Mouse (Mus musculus) heart, embryonic 14.5 days (tissue): Measurements from ENCODE around the gene Lrrc72. TPM values are rescaled to one million over a fixed set of nuclear protein-coding genes. Genes with fewer than 3 reads are reported as not detected.

Experiments used
- ATAC-seq: fragments of 200-750 bp; cut with Nextera tagmentation; 2 replicates; pipeline ENCODE4 v1.8.0; 2017; ENCODE audit warnings: low read depth, moderate TSS enrichment; ENCODE audit not compliant: insufficient number of reproducible peaks, insufficient read depth, low FRiP score
- H3K27ac ChIP-seq, 2 experiments: fragments of 200-500 bp in 1 of 2; fragments of 300-500 bp in 1 of 2; sonication (generic) in 1 of 2; replicated peaks in 1 of 2; 2 replicates each; pipeline ENCODE4 v1.5.1; 2012 to 2014; ENCODE audit warnings: low read depth in 2 of 2, low read length in 2 of 2, control low read depth in 1 of 2, mild to moderate bottlenecking in 1 of 2, mixed read lengths in 1 of 2; ENCODE audit not compliant: control insufficient read depth in 1 of 2, insufficient read depth in 1 of 2
- H3K27me3 ChIP-seq: fragments of 300-500 bp; sonication (generic); 2 replicates; pipeline ENCODE4 v1.6.1; 2014; ENCODE audit warnings: mild to moderate bottlenecking, low read length, control low read depth; ENCODE audit not compliant: control insufficient read depth, insufficient read depth
- H3K36me3 ChIP-seq: fragments of 300-500 bp; sonication (generic); 2 replicates; pipeline ENCODE4 v1.6.1; 2014; ENCODE audit warnings: mild to moderate bottlenecking, control low read depth, low read length, mixed read lengths; ENCODE audit not compliant: control insufficient read depth, insufficient read depth
- H3K4me1 ChIP-seq, 2 experiments: fragments of 200-500 bp in 1 of 2; fragments of 300-500 bp in 1 of 2; sonication (generic) in 1 of 2; 2 replicates each; pipeline ENCODE4 v1.6.1; 2012 to 2014; ENCODE audit warnings: low read length in 2 of 2, control low read depth in 1 of 2, mixed read lengths in 1 of 2; ENCODE audit not compliant: control insufficient read depth in 2 of 2, insufficient read depth in 2 of 2
- H3K4me2 ChIP-seq: fragments of 300-500 bp; sonication (generic); 2 replicates; pipeline ENCODE4 v1.6.1; 2014; ENCODE audit warnings: mild to moderate bottlenecking, low read length
- H3K4me3 ChIP-seq, 2 experiments: fragments of 200-500 bp in 1 of 2; fragments of 300-500 bp in 1 of 2; sonication (generic) in 1 of 2; 2 replicates each; pipeline ENCODE4 v1.5.1; 2012 to 2014; ENCODE audit warnings: low read length in 2 of 2, mild to moderate bottlenecking in 2 of 2, control low read depth in 1 of 2, low read depth in 1 of 2, moderate library complexity in 1 of 2; ENCODE audit not compliant: control insufficient read depth in 1 of 2, insufficient read depth in 1 of 2
- H3K9ac ChIP-seq: fragments of 300-500 bp; sonication (generic); 2 replicates; pipeline ENCODE4 v1.6.1; 2014; ENCODE audit warnings: mild to moderate bottlenecking, low read length
- H3K9me3 ChIP-seq: fragments of 300-500 bp; sonication (generic); 2 replicates; pipeline ENCODE4 v1.6.1; 2016; ENCODE audit warnings: low read length, control low read depth; ENCODE audit not compliant: control insufficient read depth
- WGBS: fragments of 180-500 bp; shearing (Covaris S2); extraction: QIAGEN DNeasy Blood & Tissue Kit; methylation state at CpG from one replicate; pipeline ENCODE4 v1.1.7; 2014; 5-methylcytosine and 5-hydroxymethylcytosine counted together
- polyA plus RNA-seq: library from polyadenylated mRNA; unstranded; fragments of >200 nt; fragmentation: Nextera tagmentation; extraction: Ambion mirVana; gene quantifications from 2 replicates; pipeline ENCODE4 v1.2.1, GENCODE M21; 2014

Lrrc72 gene
- polyA plus RNA-seq, 1 experiment from 2014 or later = not detected

- Histone ChIP-seq H3K4me1 (no peaks in the 10 kb centered on the region), H3K27me3 (no peaks in the 10 kb centered on the region), H3K4me2 (no peak overlapping the region), H3K4me3 (no peak overlapping the region), H3K36me3 (peaks cover 83% of the 10 kb centered on the region), H3K27ac (no peak overlapping the region), H3K9me3 (no peaks in the 10 kb centered on the region), H3K9ac (no peak overlapping the region)
- 90% methylated on average over 3 of the region's 3 CpGs for WGBS
- ATAC-seq = no peak
Measured at GRCm38 (mm10) chr12:36189610-36190009, 63.6 kb downstream of the Lrrc72 start.

- Histone ChIP-seq H3K4me1 (0 out of 4 replicates have a peak, but pooled peaks cover 0 to 3% of the 10 kb centered on the region in 2 experiments), H3K4me3 (no peak overlapping the region), H3K27me3 (no peaks in the 10 kb centered on the region), H3K4me2 (no peak overlapping the region), H3K36me3 (peaks cover 87% of the 10 kb centered on the region), H3K9ac (no peak overlapping the region), H3K9me3 (no peaks in the 10 kb centered on the region), H3K27ac (no peak overlapping the region)
- WGBS = 71% methylated on average over 6 of the region's 6 CpGs
- no peak for ATAC-seq
Measured at GRCm38 (mm10) chr12:36187081-36187480, 66.1 kb downstream of the Lrrc72 start.

GRCm38 (mm10) chr12:36182570-36182969 lies 70.6 kb downstream of the Lrrc72 start:
- peaks cover 66% of the 10 kb centered on the region for H3K36me3 ChIP-seq
- WGBS = 46% methylated on average over 6 of the region's 6 CpGs

GRCm38 (mm10) chr12:36177227-36177626 lies 76.0 kb downstream of the Lrrc72 start:
- no peak for ATAC-seq
- WGBS = 92% methylated on average over 5 of the region's 5 CpGs
- Histone ChIP-seq H3K4me1 (no peaks in the 10 kb centered on the region; a peak in 1 of 4 replicates), H3K27me3 (no peaks in the 10 kb centered on the region), H3K4me2 (no peak overlapping the region), H3K9me3 (no peaks in the 10 kb centered on the region), H3K9ac (no peak overlapping the region), H3K27ac (no peak overlapping the region), H3K4me3 (no peak overlapping the region), H3K36me3 (peaks cover 74% of the 10 kb centered on the region)

More at GRCm38 (mm10) chr12:36182570-36182969, 70.6 kb downstream of the Lrrc72 start:
- Histone ChIP-seq H3K4me1 (peaks cover 0 to 3% of the 10 kb centered on the region in 2 experiments; a peak in 1 of 4 replicates), H3K27ac (peak overlapping the region; percentile 12 to 20), H3K9me3 (no peaks in the 10 kb centered on the region), H3K27me3 (no peaks in the 10 kb centered on the region), H3K9ac (no peak overlapping the region), H3K4me3 (no peak overlapping the region), H3K4me2 (no peak overlapping the region)
- peak; percentile 74 for ATAC-seq

- H3K4me1 ChIP-seq = peaks cover 7 to 20% of the 10 kb centered on the region in 2 experiments
- peaks cover 16% of the 10 kb centered on the region for H3K36me3 ChIP-seq
- H3K27me3 ChIP-seq = no peaks in the 10 kb centered on the region
- H3K4me3 ChIP-seq = no peak overlapping the region
- no peak overlapping the region for H3K9ac ChIP-seq
- H3K4me2 ChIP-seq = no peak overlapping the region
- no peaks in the 10 kb centered on the region for H3K9me3 ChIP-seq
- 61% methylated on average over 1 of the region's 1 CpGs for WGBS
- no peak overlapping the region for H3K27ac ChIP-seq
- no peak for ATAC-seq
Measured at GRCm38 (mm10) chr12:36165299-36165698, 87.9 kb downstream of the Lrrc72 start.

- Histone ChIP-seq H3K4me1 (peaks cover 7 to 20% of the 10 kb centered on the region in 2 experiments), H3K4me3 (no peak overlapping the region), H3K27me3 (no peaks in the 10 kb centered on the region), H3K27ac (no peak overlapping the region), H3K9ac (no peak overlapping the region), H3K9me3 (no peaks in the 10 kb centered on the region), H3K4me2 (no peak overlapping the region), H3K36me3 (peaks cover 8% of the 10 kb centered on the region; the same call in 1 of the 2 replicates)
- no peak for ATAC-seq
- 43% methylated on average over 7 of the region's 7 CpGs for WGBS
Measured at GRCm38 (mm10) chr12:36164126-36164791, 88.9 kb downstream of the Lrrc72 start.
